In genomic region chr7:75644585-75644984, GRCm38 (mm10) we compare ENCODE assay signal across 12 mouse cellular contexts.
DNase-seq lines count a peak whose midpoint lies in the region; ATAC-seq and TF ChIP-seq lines count a peak whose summit lies in the region.
"Had no signal": no experiment of that assay in that cellular context is flagged by ENCODE, and none has a peak within 500 bp of the region (broad histone marks: within the 10 kb centered on the region; RNA-seq: fewer than 3 reads in every experiment).

No protein-coding gene starts in this region.

- no peak overlapping the region for H3K27ac ChIP-seq in forebrain, embryonic 11.5 days (ENCODE audit: low read depth, low read length)
- no peak overlapping the region for H3K27ac ChIP-seq in forebrain, embryonic 10.5 days
- H3K27ac ChIP-seq in kidney, embryonic 15.5 days, result peak overlapping the region; percentile 34; the same call in 1 of the 2 replicates
- peak overlapping the region; percentile 99 for H3K27ac ChIP-seq in embryonic fibroblast, embryonic 13.5 days (ENCODE audit: insufficient read depth, low read length)
- no peak overlapping the region for H3K27ac ChIP-seq in neural tube, embryonic 13.5 days (replicated peaks)

- H3K9me3 ChIP-seq in forebrain, embryonic 11.5 days (ENCODE audit: control insufficient read depth, low read length), result no peaks in the 10 kb centered on the region
- H3K9me3 ChIP-seq in forebrain, embryonic 10.5 days, result no peaks in the 10 kb centered on the region
- no peaks in the 10 kb centered on the region for H3K9me3 ChIP-seq in kidney, embryonic 15.5 days (replicated peaks)
- H3K9me3 ChIP-seq in neural tube, embryonic 13.5 days, result no peaks in the 10 kb centered on the region

- DNase-seq in forebrain, embryonic 11.5 days (ENCODE audit: low spot score), result no peak
- no peak for DNase-seq in forebrain, embryonic 10.5 days (ENCODE audit: extremely low spot score, low spot score)
- no peak for DNase-seq in kidney, postnatal 36 days
- DNase-seq in urinary bladder, postnatal 14 days (ENCODE audit: low spot score), result no peak
- DNase-seq in kidney, adult 9 months, result no peak
- DNase-seq: adrenal gland, postnatal 25 days; cerebellum, adult 9-10 months; lung, postnatal 4 days had no signal

- H3K36me3 ChIP-seq in forebrain, embryonic 11.5 days (ENCODE audit: control insufficient read depth, insufficient read depth, low read length), result no peaks in the 10 kb centered on the region
- no peaks in the 10 kb centered on the region for H3K36me3 ChIP-seq in forebrain, embryonic 10.5 days (replicated peaks)
- H3K36me3 ChIP-seq in kidney, embryonic 15.5 days, result no peaks in the 10 kb centered on the region
- no peaks in the 10 kb centered on the region for H3K36me3 ChIP-seq in neural tube, embryonic 13.5 days

- ATAC-seq in forebrain, embryonic 11.5 days (replicated peaks; ENCODE audit: low FRiP score), result no peak
- no peak for ATAC-seq in kidney, embryonic 15.5 days (replicated peaks; ENCODE audit: low FRiP score)
- no peak for ATAC-seq in neural tube, embryonic 13.5 days (ENCODE audit: low read depth)

- H3K9ac ChIP-seq in forebrain, embryonic 11.5 days (ENCODE audit: low read length), result no peak overlapping the region
- H3K9ac ChIP-seq in kidney, embryonic 15.5 days, result no peak overlapping the region
- H3K9ac ChIP-seq in neural tube, embryonic 13.5 days, result no peak overlapping the region

- 0 out of 2 replicates have a peak, but pooled peaks have one; percentile 33 for TF ChIP-seq POLR2A in embryonic fibroblast, embryonic 13.5 days (IDR thresholded peaks at IDR 0.05; ENCODE audit: low read depth, low read length)

- TF ChIP-seq CTCF in embryonic fibroblast, embryonic 13.5 days (IDR thresholded peaks at IDR 0.05; ENCODE audit: borderline replicate concordance, insufficient read depth, low read length), result no peak

- 0 out of 2 replicates have a peak overlapping the region, but pooled peaks have one; percentile 5 for H3K4me2 ChIP-seq in forebrain, embryonic 11.5 days (ENCODE audit: low read depth, low read length, severe bottlenecking)
- peak overlapping the region; percentile 28 for H3K4me2 ChIP-seq in kidney, embryonic 15.5 days
- peak overlapping the region; percentile 51 for H3K4me2 ChIP-seq in neural tube, embryonic 13.5 days
- H3K4me2 ChIP-seq: liver, embryonic 11.5 days had no signal

- no peaks in the 10 kb centered on the region for H3K27me3 ChIP-seq in forebrain, embryonic 11.5 days (ENCODE audit: control insufficient read depth, insufficient read depth, low read length)
- H3K27me3 ChIP-seq in forebrain, embryonic 10.5 days (ENCODE audit: poor library complexity, severe bottlenecking), result no peaks in the 10 kb centered on the region
- H3K27me3 ChIP-seq in kidney, embryonic 15.5 days, result no peaks in the 10 kb centered on the region
- no peaks in the 10 kb centered on the region for H3K27me3 ChIP-seq in neural tube, embryonic 13.5 days

- no peak overlapping the region for H3K4me3 ChIP-seq in forebrain, embryonic 11.5 days (ENCODE audit: low read depth, low read length)
- no peak overlapping the region for H3K4me3 ChIP-seq in forebrain, embryonic 10.5 days
- no peak overlapping the region for H3K4me3 ChIP-seq in kidney, embryonic 15.5 days (replicated peaks)
- H3K4me3 ChIP-seq in embryonic fibroblast, embryonic 13.5 days (ENCODE audit: insufficient read depth, low read length), result peak overlapping the region; percentile 89
- H3K4me3 ChIP-seq in neural tube, embryonic 13.5 days, result peak overlapping the region; percentile 11; the same call in 1 of the 2 replicates

- H3K4me1 ChIP-seq in forebrain, embryonic 11.5 days (replicated peaks; ENCODE audit: control insufficient read depth, insufficient read depth, low read length), result peaks cover 3% of the 10 kb centered on the region; the same call in 1 of the 2 replicates
- H3K4me1 ChIP-seq in forebrain, embryonic 10.5 days, result peaks cover 41% of the 10 kb centered on the region
- H3K4me1 ChIP-seq in kidney, embryonic 15.5 days, result peaks cover 44% of the 10 kb centered on the region
- H3K4me1 ChIP-seq in embryonic fibroblast, embryonic 13.5 days (ENCODE audit: control insufficient read depth, insufficient read depth, low read length), result peaks cover 26% of the 10 kb centered on the region
- H3K4me1 ChIP-seq in neural tube, embryonic 13.5 days (replicated peaks), result peaks cover 43% of the 10 kb centered on the region

- WGBS in forebrain, embryonic 11.5 days, result 85% methylated on average over 2 of the region's 2 CpGs
- WGBS in forebrain, embryonic 10.5 days, result 86% methylated on average over 2 of the region's 2 CpGs
- 57% methylated on average over 2 of the region's 2 CpGs for WGBS in kidney, embryonic 15.5 days
- 85% methylated on average over 2 of the region's 2 CpGs for WGBS in neural tube, embryonic 13.5 days

Comparison
In these comparisons a context has a peak if more than half of its experiments do, and no peak if none do; other contexts are left out.
1. H3K27ac ChIP-seq: peak in kidney, embryonic 15.5 days (single experiment) and embryonic fibroblast, embryonic 13.5 days (single experiment); none in forebrain, embryonic 11.5 days (single experiment), forebrain, embryonic 10.5 days (single experiment) and neural tube, embryonic 13.5 days (single experiment).
2. H3K4me3 ChIP-seq: peak in embryonic fibroblast, embryonic 13.5 days (single experiment) and neural tube, embryonic 13.5 days (single experiment); none in forebrain, embryonic 11.5 days (single experiment), forebrain, embryonic 10.5 days (single experiment) and kidney, embryonic 15.5 days (single experiment).
3. Peak in every context shown above with its lines, with median percentiles within 50 percentile points of each other: H3K4me2 ChIP-seq.